Mouse (Mus musculus): ENCODE results near the gene Ttc7b. TPM values are rescaled to one million over a fixed set of nuclear protein-coding genes. Genes with fewer than 3 reads are reported as not detected.

Ttc7b gene
- polyA plus RNA-seq (2015; fragmentation: Nextera tagmentation; extraction: Ambion mirVana), result 2.8 and 3.5 TPM in 2 replicates

DNA sequence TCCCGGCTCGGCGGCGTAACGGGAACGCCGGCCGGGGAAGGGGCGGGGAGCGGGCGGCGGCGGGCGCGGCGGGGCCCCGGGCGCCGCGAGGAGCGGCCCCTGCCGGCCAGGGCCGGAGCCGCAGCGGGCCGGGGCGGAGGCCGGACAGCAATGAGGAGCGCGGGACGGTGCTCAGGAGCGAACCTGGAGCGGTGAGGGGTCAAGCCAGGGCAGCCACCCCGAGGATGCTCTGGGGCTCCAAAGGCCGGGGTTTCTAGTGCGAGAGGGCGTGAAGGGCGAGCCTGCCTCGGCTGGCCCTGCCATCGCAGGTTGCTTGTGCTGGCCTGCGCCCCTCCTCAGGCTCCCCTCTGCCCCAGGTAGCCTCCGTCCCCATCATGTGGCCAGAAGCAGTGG, at the start of gene Ttc7b:
TSS of gene Ttc7b (minus strand) at position 33 of the 393 bp plus-strand sequence.
- no peaks in the 10 kb centered on the region for H3K27me3 ChIP-seq (ENCODE audit: control insufficient read depth, insufficient read depth, low read length)
- H3K9ac ChIP-seq (ENCODE audit: low read length), result peak within 1 kb of the TSS; percentile 96
- peak within 1 kb of the TSS; percentile 42; the same call in 1 of the 2 replicates for H3K27ac ChIP-seq (ENCODE audit: low read length)
- WGBS, result 1% methylated on average over 41 of the region's 42 CpGs
- peak within 1 kb of the TSS; percentile 84 for H3K4me3 ChIP-seq (replicated peaks; ENCODE audit: low read length)
- no peaks in the 10 kb centered on the region for H3K36me3 ChIP-seq (ENCODE audit: control insufficient read depth, insufficient read depth, low read length)
- peak within 1 kb of the TSS; percentile 90 for H3K4me2 ChIP-seq (ENCODE audit: low read depth, low read length)
- H3K4me1 ChIP-seq (ENCODE audit: control insufficient read depth, insufficient read depth, low read length), result peaks cover 21% of the 10 kb centered on the region
- peak; percentile 79 for ATAC-seq (ENCODE audit: insufficient read depth, low FRiP score)
- H3K9me3 ChIP-seq (replicated peaks; ENCODE audit: control insufficient read depth, low read length), result no peaks in the 10 kb centered on the region

GRCm38 (mm10) chr12:100568831-100569230, 48.2 kb upstream of the Ttc7b start:
- no peak overlapping the region for H3K4me2 ChIP-seq (ENCODE audit: low read depth, low read length)
- ATAC-seq (ENCODE audit: insufficient read depth, low FRiP score), result no peak
- no peak overlapping the region for H3K4me3 ChIP-seq (replicated peaks; ENCODE audit: low read length)
- no peak overlapping the region for H3K27ac ChIP-seq (ENCODE audit: low read length)
- H3K9ac ChIP-seq (ENCODE audit: low read length), result no peak overlapping the region
- no peaks in the 10 kb centered on the region for H3K9me3 ChIP-seq (replicated peaks; ENCODE audit: control insufficient read depth, low read length)
- WGBS, result 79% methylated on average over 7 of the region's 7 CpGs
- H3K36me3 ChIP-seq (ENCODE audit: control insufficient read depth, insufficient read depth, low read length), result 0 out of 2 replicates have a peak, but pooled peaks cover 2% of the 10 kb centered on the region
- no peaks in the 10 kb centered on the region for H3K4me1 ChIP-seq (ENCODE audit: control insufficient read depth, insufficient read depth, low read length)
- H3K27me3 ChIP-seq (ENCODE audit: control insufficient read depth, insufficient read depth, low read length), result no peaks in the 10 kb centered on the region

GRCm38 (mm10) chr12:100568105-100568504, 47.5 kb upstream of the Ttc7b start:
- Histone ChIP-seq H3K27ac (ENCODE audit: low read length) (no peak overlapping the region), H3K4me1 (ENCODE audit: control insufficient read depth, insufficient read depth, low read length) (no peaks in the 10 kb centered on the region), H3K27me3 (ENCODE audit: control insufficient read depth, insufficient read depth, low read length) (no peaks in the 10 kb centered on the region), H3K9me3 (replicated peaks; ENCODE audit: control insufficient read depth, low read length) (no peaks in the 10 kb centered on the region), H3K9ac (ENCODE audit: low read length) (no peak overlapping the region), H3K4me3 (replicated peaks; ENCODE audit: low read length) (no peak overlapping the region), H3K36me3 (ENCODE audit: control insufficient read depth, insufficient read depth, low read length) (no peaks in the 10 kb centered on the region), H3K4me2 (ENCODE audit: low read depth, low read length) (no peak overlapping the region)
- ATAC-seq (ENCODE audit: insufficient read depth, low FRiP score), result no peak
- WGBS, result 82% methylated on average over 6 of the region's 6 CpGs

GRCm38 (mm10) chr12:100567627-100568026, 47.0 kb upstream of the Ttc7b start:
- Histone ChIP-seq H3K9ac (ENCODE audit: low read length) (no peak overlapping the region), H3K4me2 (ENCODE audit: low read depth, low read length) (no peak overlapping the region), H3K4me3 (replicated peaks; ENCODE audit: low read length) (no peak overlapping the region), H3K36me3 (ENCODE audit: control insufficient read depth, insufficient read depth, low read length) (no peaks in the 10 kb centered on the region), H3K27me3 (ENCODE audit: control insufficient read depth, insufficient read depth, low read length) (no peaks in the 10 kb centered on the region), H3K4me1 (ENCODE audit: control insufficient read depth, insufficient read depth, low read length) (no peaks in the 10 kb centered on the region), H3K27ac (ENCODE audit: low read length) (no peak overlapping the region), H3K9me3 (replicated peaks; ENCODE audit: control insufficient read depth, low read length) (no peaks in the 10 kb centered on the region)
- WGBS, result 75% methylated on average over 3 of the region's 3 CpGs
- ATAC-seq (ENCODE audit: insufficient read depth, low FRiP score), result no peak

DNA sequence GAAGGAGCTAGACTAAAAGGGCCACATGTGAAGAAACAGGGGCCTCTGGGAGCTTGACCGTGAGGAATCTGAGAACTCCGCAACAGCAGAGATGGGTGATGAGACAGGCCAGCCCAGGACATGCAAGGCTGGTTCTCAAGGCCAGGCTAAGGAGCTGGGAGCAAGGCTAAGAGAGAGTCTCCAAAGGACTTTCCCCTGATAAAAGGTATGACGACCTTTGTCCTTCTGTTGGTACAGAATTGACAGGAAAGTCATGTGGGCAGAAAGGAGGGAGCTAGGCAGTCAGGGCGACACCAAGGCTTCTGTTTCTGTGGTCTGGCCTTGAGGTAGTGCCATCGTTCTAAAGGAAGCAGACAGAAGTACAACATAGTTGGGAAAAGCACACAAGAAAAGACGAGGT, 33.0 kb upstream of the Ttc7b start:
- no peaks in the 10 kb centered on the region for H3K4me1 ChIP-seq (ENCODE audit: control insufficient read depth, insufficient read depth, low read length)
- H3K4me3 ChIP-seq (replicated peaks; ENCODE audit: low read length), result no peak overlapping the region
- H3K36me3 ChIP-seq (ENCODE audit: control insufficient read depth, insufficient read depth, low read length), result no peaks in the 10 kb centered on the region
- no peak overlapping the region for H3K4me2 ChIP-seq (ENCODE audit: low read depth, low read length)
- H3K27ac ChIP-seq (ENCODE audit: low read length), result no peak overlapping the region
- no peak overlapping the region for H3K9ac ChIP-seq (ENCODE audit: low read length)
- no peak for ATAC-seq (ENCODE audit: insufficient read depth, low FRiP score)
- WGBS, result 85% methylated on average over 6 of the region's 6 CpGs
- no peaks in the 10 kb centered on the region for H3K9me3 ChIP-seq (replicated peaks; ENCODE audit: control insufficient read depth, low read length)
- H3K27me3 ChIP-seq (ENCODE audit: control insufficient read depth, insufficient read depth, low read length), result no peaks in the 10 kb centered on the region

DNA sequence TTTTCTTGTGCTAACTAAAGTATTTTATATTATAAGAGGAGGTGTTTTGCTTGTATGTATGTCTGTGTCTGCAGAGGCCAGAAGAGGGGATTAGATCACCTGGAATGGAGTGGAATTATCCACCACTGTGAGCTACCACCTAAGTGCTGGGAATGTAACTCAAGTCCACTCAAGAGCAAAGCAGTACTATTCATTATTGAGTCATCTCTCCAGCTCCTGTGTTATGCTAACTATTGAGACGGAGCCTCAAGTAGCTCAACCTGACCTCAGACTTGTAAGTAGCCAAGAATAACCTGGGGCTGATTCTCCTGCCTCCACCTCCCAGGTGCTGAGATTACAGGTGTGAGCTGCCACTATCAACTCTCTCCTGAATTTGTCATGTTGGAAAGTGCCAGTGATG, 31.3 kb upstream of the Ttc7b start:
- no peak overlapping the region for H3K4me3 ChIP-seq (replicated peaks; ENCODE audit: low read length)
- no peak overlapping the region for H3K27ac ChIP-seq (ENCODE audit: low read length)
- WGBS, result 90% methylated on average over 1 of the region's 1 CpGs
- no peaks in the 10 kb centered on the region for H3K27me3 ChIP-seq (ENCODE audit: control insufficient read depth, insufficient read depth, low read length)
- no peaks in the 10 kb centered on the region for H3K4me1 ChIP-seq (ENCODE audit: control insufficient read depth, insufficient read depth, low read length)
- no peak overlapping the region for H3K9ac ChIP-seq (ENCODE audit: low read length)
- no peak overlapping the region for H3K4me2 ChIP-seq (ENCODE audit: low read depth, low read length)
- H3K36me3 ChIP-seq (ENCODE audit: control insufficient read depth, insufficient read depth, low read length), result no peaks in the 10 kb centered on the region
- no peaks in the 10 kb centered on the region for H3K9me3 ChIP-seq (replicated peaks; ENCODE audit: control insufficient read depth, low read length)
- ATAC-seq (ENCODE audit: insufficient read depth, low FRiP score), result no peak

DNA sequence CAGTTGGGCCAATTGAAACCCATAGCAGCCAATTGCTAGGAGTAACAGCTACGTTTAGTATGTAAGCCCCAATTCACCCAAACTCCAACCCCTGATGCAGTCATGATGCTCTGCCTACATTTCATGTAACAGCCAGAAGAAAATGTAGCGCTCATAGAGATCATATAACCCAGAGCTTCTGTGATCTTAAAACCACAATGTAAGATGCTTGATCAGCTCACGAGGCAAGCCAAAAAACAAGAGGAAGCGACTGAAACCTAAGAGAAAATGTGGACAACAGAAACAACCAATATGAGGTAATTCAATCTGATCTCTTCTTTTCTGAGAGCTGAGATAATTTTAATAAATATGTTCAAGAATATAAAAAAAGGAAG, 23.6 kb upstream of the Ttc7b start:
- H3K9me3 ChIP-seq (replicated peaks; ENCODE audit: control insufficient read depth, low read length), result no peaks in the 10 kb centered on the region
- no peaks in the 10 kb centered on the region for H3K36me3 ChIP-seq (ENCODE audit: control insufficient read depth, insufficient read depth, low read length)
- WGBS, result 94% methylated on average over 4 of the region's 4 CpGs
- H3K27me3 ChIP-seq (ENCODE audit: control insufficient read depth, insufficient read depth, low read length), result no peaks in the 10 kb centered on the region
- ATAC-seq (ENCODE audit: insufficient read depth, low FRiP score), result no peak
- H3K4me1 ChIP-seq (ENCODE audit: control insufficient read depth, insufficient read depth, low read length), result no peaks in the 10 kb centered on the region
- no peak overlapping the region for H3K9ac ChIP-seq (ENCODE audit: low read length)
- no peak overlapping the region for H3K27ac ChIP-seq (ENCODE audit: low read length)
- no peak overlapping the region for H3K4me3 ChIP-seq (replicated peaks; ENCODE audit: low read length)
- H3K4me2 ChIP-seq (ENCODE audit: low read depth, low read length), result no peak overlapping the region

DNA sequence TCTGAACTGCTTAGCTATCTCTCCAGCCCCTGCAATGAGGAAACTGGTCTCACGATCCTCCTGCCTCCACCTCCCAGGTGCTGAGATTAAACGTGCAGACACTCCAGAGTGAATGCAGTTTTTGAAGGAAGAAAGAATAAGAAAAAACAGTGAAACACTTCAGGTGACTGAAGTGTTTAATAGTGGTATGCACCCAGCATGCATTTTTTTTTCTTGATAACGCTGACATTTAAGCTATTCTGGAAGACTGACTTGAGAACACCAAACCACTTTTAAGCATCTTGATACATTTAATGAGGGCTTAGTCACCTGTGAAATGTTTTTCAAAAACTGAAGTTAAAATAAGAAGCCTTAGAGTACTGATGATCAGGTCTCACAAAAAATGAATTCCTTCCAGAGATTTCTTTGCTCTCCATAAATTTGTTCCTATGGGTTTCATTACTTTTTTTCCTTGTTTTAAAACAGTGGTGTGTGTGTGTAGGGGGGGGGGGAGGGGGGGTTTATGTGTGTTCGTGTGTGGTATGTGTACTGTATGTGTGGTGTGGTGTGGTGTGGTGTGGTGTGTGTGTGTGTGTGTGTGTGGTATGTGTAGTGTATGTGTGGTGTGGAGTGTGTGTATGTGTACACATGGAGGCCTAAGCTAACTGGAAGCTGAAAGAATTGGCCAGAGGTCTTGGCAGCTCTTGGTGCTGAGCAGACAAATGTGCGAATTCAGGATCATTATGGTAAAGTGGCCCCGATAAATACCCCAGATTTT, 23.0 kb upstream of the Ttc7b start:
- Histone ChIP-seq H3K36me3 (ENCODE audit: control insufficient read depth, insufficient read depth, low read length) (no peaks in the 10 kb centered on the region), H3K9me3 (replicated peaks; ENCODE audit: control insufficient read depth, low read length) (no peaks in the 10 kb centered on the region), H3K4me3 (replicated peaks; ENCODE audit: low read length) (no peak overlapping the region), H3K4me2 (ENCODE audit: low read depth, low read length) (no peak overlapping the region), H3K27me3 (ENCODE audit: control insufficient read depth, insufficient read depth, low read length) (no peaks in the 10 kb centered on the region), H3K4me1 (ENCODE audit: control insufficient read depth, insufficient read depth, low read length) (no peaks in the 10 kb centered on the region), H3K9ac (ENCODE audit: low read length) (no peak overlapping the region), H3K27ac (ENCODE audit: low read length) (no peak overlapping the region)
- 77% methylated on average over 6 of the region's 6 CpGs for WGBS
- ATAC-seq (ENCODE audit: insufficient read depth, low FRiP score), result no peak

GRCm38 (mm10) chr12:100542494-100542893, 21.9 kb upstream of the Ttc7b start:
- H3K27ac ChIP-seq (ENCODE audit: low read length), result no peak overlapping the region
- no peak overlapping the region for H3K4me3 ChIP-seq (replicated peaks; ENCODE audit: low read length)
- no peak overlapping the region for H3K9ac ChIP-seq (ENCODE audit: low read length)
- H3K36me3 ChIP-seq (ENCODE audit: control insufficient read depth, insufficient read depth, low read length), result no peaks in the 10 kb centered on the region
- H3K9me3 ChIP-seq (replicated peaks; ENCODE audit: control insufficient read depth, low read length), result no peaks in the 10 kb centered on the region
- no peak overlapping the region for H3K4me2 ChIP-seq (ENCODE audit: low read depth, low read length)
- H3K4me1 ChIP-seq (ENCODE audit: control insufficient read depth, insufficient read depth, low read length), result no peaks in the 10 kb centered on the region
- H3K27me3 ChIP-seq (ENCODE audit: control insufficient read depth, insufficient read depth, low read length), result no peaks in the 10 kb centered on the region
- 90% methylated on average over 6 of the region's 6 CpGs for WGBS
- no peak for ATAC-seq (ENCODE audit: insufficient read depth, low FRiP score)
